Mouse (Mus musculus) stomach, postnatal 0 days (tissue): ENCODE results near the gene Olfr645. TPM values are rescaled to one million over a fixed set of nuclear protein-coding genes. Genes with fewer than 3 reads are reported as not detected.

Experiments used
- ATAC-seq: fragments of 200-750 bp; cut with Nextera tagmentation; 2 replicates; pipeline ENCODE4 v1.8.0; 2017; ENCODE audit not compliant: low FRiP score, low TSS enrichment
- DNase-seq: peaks from one replicate; pipeline ENCODE4 v3.0.0-alpha.2; 2016; ENCODE audit warnings: low spot score
- H3K27ac ChIP-seq: fragments of 300-500 bp; sonication (generic); replicated peaks from 2 replicates; pipeline ENCODE4 v1.5.1; 2014; ENCODE audit warnings: mild to moderate bottlenecking, control low read depth
- H3K27me3 ChIP-seq: fragments of 300-500 bp; sonication (generic); 2 replicates; pipeline ENCODE4 v1.6.1; 2014; ENCODE audit warnings: low read length; ENCODE audit not compliant: control insufficient read depth, insufficient read depth
- H3K36me3 ChIP-seq: fragments of 300-500 bp; sonication (generic); 2 replicates; pipeline ENCODE4 v1.6.1; 2014; ENCODE audit warnings: low read length, mixed read lengths; ENCODE audit not compliant: control insufficient read depth, insufficient read depth
- H3K4me1 ChIP-seq: fragments of 300-500 bp; sonication (generic); replicated peaks from 2 replicates; pipeline ENCODE4 v1.6.1; 2014; ENCODE audit warnings: antibody characterized with exemption; ENCODE audit not compliant: control insufficient read depth, insufficient read depth
- H3K4me2 ChIP-seq: fragments of 300-500 bp; sonication (generic); replicated peaks from 2 replicates; pipeline ENCODE4 v1.6.1; 2014; ENCODE audit warnings: low read depth, mild to moderate bottlenecking, control low read depth, moderate library complexity
- H3K4me3 ChIP-seq: fragments of 300-500 bp; sonication (generic); 2 replicates; pipeline ENCODE4 v1.5.1; 2014; ENCODE audit warnings: low read depth, low read length, control low read depth
- H3K9ac ChIP-seq: fragments of 300-500 bp; sonication (generic); 2 replicates; pipeline ENCODE4 v1.6.1; 2014; ENCODE audit warnings: mild to moderate bottlenecking, low read length, control low read depth, mixed read lengths
- H3K9me3 ChIP-seq: fragments of 300-500 bp; sonication (generic); 2 replicates; pipeline ENCODE4 v1.6.1; 2016; ENCODE audit warnings: low read length; ENCODE audit not compliant: control insufficient read depth
- CTCF ChIP-seq: IDR thresholded peaks from 2 replicates; pipeline ENCODE4 v1.5.1; 2016; ENCODE audit warnings: antibody characterized with exemption, low read depth, mild to moderate bottlenecking, moderate library complexity
- EP300 ChIP-seq: optimal IDR thresholded peaks from 2 replicates; pipeline ENCODE3; 2016; ENCODE audit warnings: antibody characterized with exemption
- WGBS: fragments of 180-500 bp; shearing (Covaris S2); extraction: QIAGEN DNeasy Blood & Tissue Kit; methylation state at CpG from one replicate; pipeline ENCODE4 v1.1.7; 2014; 5-methylcytosine and 5-hydroxymethylcytosine counted together
- polyA plus RNA-seq: library from polyadenylated mRNA; unstranded; fragments of >200 nt; fragmentation: Nextera tagmentation; extraction: Ambion mirVana; gene quantifications from 2 replicates; pipeline ENCODE4 v1.2.1, GENCODE M21; 2015

Olfr645 gene
- polyA plus RNA-seq, 1 experiment from 2014 or later: not detected

GRCm38 (mm10) chr7:104059215-104059614 lies 26.1 kb downstream of the Olfr645 start:
- no peak for ATAC-seq
- H3K36me3 ChIP-seq: no peaks in the 10 kb centered on the region
- no peaks in the 10 kb centered on the region for H3K27me3 ChIP-seq
- no peaks in the 10 kb centered on the region for H3K9me3 ChIP-seq
- H3K27ac ChIP-seq: no peak overlapping the region
- 88% methylated on average over 1 of the region's 1 CpGs for WGBS
- H3K9ac ChIP-seq: no peak overlapping the region
- no peak overlapping the region for H3K4me2 ChIP-seq
- DNase-seq: no peak
- no peaks in the 10 kb centered on the region for H3K4me1 ChIP-seq
- TF ChIP-seq CTCF (no peak), EP300 (no peak)
- no peak overlapping the region for H3K4me3 ChIP-seq

GRCm38 (mm10) chr7:104052566-104052965 lies 32.7 kb downstream of the Olfr645 start, which contains the start of gene Olfr642:
Olfr642 (minus strand) TSS chr7:104052666.
- TF ChIP-seq EP300 (no peak), CTCF (no peak)

GRCm38 (mm10) chr7:104050745-104051144 lies 34.5 kb downstream of the Olfr645 start:
- H3K9ac ChIP-seq: no peak overlapping the region
- no peak for TF ChIP-seq EP300
- no peak for TF ChIP-seq CTCF

More at GRCm38 (mm10) chr7:104052566-104052965, 32.7 kb downstream of the Olfr645 start, which contains the start of gene Olfr642:
- Histone ChIP-seq H3K4me1 (no peaks in the 10 kb centered on the region), H3K4me3 (no peak within 1 kb of the TSS), H3K9me3 (no peaks in the 10 kb centered on the region), H3K27me3 (no peaks in the 10 kb centered on the region), H3K27ac (no peak within 1 kb of the TSS), H3K36me3 (no peaks in the 10 kb centered on the region), H3K4me2 (no peak within 1 kb of the TSS), H3K9ac (no peak within 1 kb of the TSS)
- WGBS: 77% methylated on average over 1 of the region's 1 CpGs
- no peak for DNase-seq
- no peak for ATAC-seq

GRCm38 (mm10) chr7:104035145-104035544 lies 50.1 kb downstream of the Olfr645 start, which contains the start of gene Olfr641:
Olfr641 (plus strand) TSS chr7:104035445.
- ATAC-seq (no peak), DNase-seq (no peak)
- WGBS: 67% methylated on average over 1 of the region's 1 CpGs
- Histone ChIP-seq H3K9me3 (no peaks in the 10 kb centered on the region), H3K27ac (no peak within 1 kb of the TSS), H3K4me2 (no peak within 1 kb of the TSS), H3K27me3 (no peaks in the 10 kb centered on the region), H3K4me1 (no peaks in the 10 kb centered on the region), H3K9ac (no peak within 1 kb of the TSS), H3K4me3 (no peak within 1 kb of the TSS), H3K36me3 (no peaks in the 10 kb centered on the region)
- TF ChIP-seq CTCF: no peak
- no peak for TF ChIP-seq EP300

More at GRCm38 (mm10) chr7:104050745-104051144, 34.5 kb downstream of the Olfr645 start:
- DNase-seq: no peak
- H3K4me3 ChIP-seq: no peak overlapping the region
- H3K36me3 ChIP-seq: no peaks in the 10 kb centered on the region
- H3K27me3 ChIP-seq: no peaks in the 10 kb centered on the region
- no peak overlapping the region for H3K4me2 ChIP-seq
- no peaks in the 10 kb centered on the region for H3K9me3 ChIP-seq
- no peak overlapping the region for H3K27ac ChIP-seq
- ATAC-seq: no peak
- 88% methylated on average over 4 of the region's 4 CpGs for WGBS
- H3K4me1 ChIP-seq: no peaks in the 10 kb centered on the region

Other genes starting within 250 kb of the Olfr645 start
- not detected in 2 replicates for gene Hbb-bh2, start 244.9 kb downstream of the Olfr645 start, polyA plus RNA-seq
- not detected in 2 replicates for gene Hbb-bh1, start 242.3 kb downstream of the Olfr645 start, polyA plus RNA-seq
- gene Hbb-y, start 232.2 kb downstream of the Olfr645 start, polyA plus RNA-seq: not detected in 2 replicates
- not detected in 2 replicates for gene Olfr66, start 199.2 kb downstream of the Olfr645 start, polyA plus RNA-seq
- not detected in 2 replicates for gene Olfr64, start 191.0 kb downstream of the Olfr645 start, polyA plus RNA-seq
- not detected in 2 replicates for gene Olfr65, start 182.0 kb downstream of the Olfr645 start, polyA plus RNA-seq
- not detected in 2 replicates for gene Olfr631, start 156.6 kb downstream of the Olfr645 start, polyA plus RNA-seq
- gene Olfr632, start 151.1 kb downstream of the Olfr645 start, polyA plus RNA-seq: not detected in 2 replicates
- not detected in 2 replicates for gene Olfr633, start 141.0 kb downstream of the Olfr645 start, polyA plus RNA-seq
- 0.01 TPM in 1 of 2 replicates, not detected in the other for gene Olfr635, start 114.3 kb downstream of the Olfr645 start, polyA plus RNA-seq
- not detected in 2 replicates for gene Olfr638, start 86.7 kb downstream of the Olfr645 start, polyA plus RNA-seq
- 0.01 TPM in 1 of 2 replicates, not detected in the other for gene Olfr639, start 68.2 kb downstream of the Olfr645 start, polyA plus RNA-seq
- gene Olfr640, start 59.9 kb downstream of the Olfr645 start, polyA plus RNA-seq: 0.04 TPM in 1 of 2 replicates, not detected in the other
- not detected in 2 replicates for gene Olfr641, start 50.0 kb downstream of the Olfr645 start, polyA plus RNA-seq
- not detected in 2 replicates for gene Olfr642, start 32.8 kb downstream of the Olfr645 start, polyA plus RNA-seq
- not detected in 2 replicates for gene 4930516K23Rik, start 24.0 kb downstream of the Olfr645 start, polyA plus RNA-seq
- not detected in 2 replicates for gene Olfr644, start 13.6 kb downstream of the Olfr645 start, polyA plus RNA-seq
- gene Olfr646, start 19.4 kb upstream of the Olfr645 start, polyA plus RNA-seq: 0.11 TPM in 1 of 2 replicates, not detected in the other
- not detected in 2 replicates for gene Ubqln5, start 44.4 kb upstream of the Olfr645 start, polyA plus RNA-seq
- not detected in 2 replicates for gene Olfr643, start 51.9 kb upstream of the Olfr645 start, polyA plus RNA-seq
- gene Ubqln3, start 57.8 kb upstream of the Olfr645 start, polyA plus RNA-seq: not detected in 2 replicates
- gene Ubqlnl, start 65.1 kb upstream of the Olfr645 start, polyA plus RNA-seq: not detected in 2 replicates
- gene Olfm5, start 79.4 kb upstream of the Olfr645 start, polyA plus RNA-seq: not detected in 2 replicates
- gene Olfr648, start 97.9 kb upstream of the Olfr645 start, polyA plus RNA-seq: 0.07 and 0.08 TPM in 2 replicates
- not detected in 2 replicates for gene Olfr649, start 110.5 kb upstream of the Olfr645 start, polyA plus RNA-seq
- gene Trim6, start 133.3 kb upstream of the Olfr645 start, polyA plus RNA-seq: 0.74 and 0.83 TPM in 2 replicates
- gene Trim34a, start 159.0 kb upstream of the Olfr645 start, polyA plus RNA-seq: 2.0 and 2.7 TPM in 2 replicates
- 0.35 and 0.51 TPM in 2 replicates for gene Trim5, start 202.6 kb upstream of the Olfr645 start, polyA plus RNA-seq
- gene Trim12a, start 230.0 kb upstream of the Olfr645 start, polyA plus RNA-seq: 5.8 and 6.8 TPM in 2 replicates
- not detected in 2 replicates for gene Trim34b, start 244.0 kb upstream of the Olfr645 start, polyA plus RNA-seq